Mouse (Mus musculus) embryo, embryonic 11.5 days (tissue): ENCODE measurements around the gene Lancl2.

Experiments used
- DNase-seq: peaks from one replicate; pipeline ENCODE4 v3.0.0-alpha.2; 2012; ENCODE audit warnings: low read depth, low spot score

The Lancl2 gene

GRCm38 (mm10) chr6:57702376-57702742 is at the start of gene Lancl2:
Gene Lancl2 (plus strand): TSS chr6:57702540.
- peak; percentile 20 for DNase-seq

- DNase-seq = no peak
Observed at GRCm38 (mm10) chr6:57661295-57661694, 41.0 kb upstream of the Lancl2 start.

DNA sequence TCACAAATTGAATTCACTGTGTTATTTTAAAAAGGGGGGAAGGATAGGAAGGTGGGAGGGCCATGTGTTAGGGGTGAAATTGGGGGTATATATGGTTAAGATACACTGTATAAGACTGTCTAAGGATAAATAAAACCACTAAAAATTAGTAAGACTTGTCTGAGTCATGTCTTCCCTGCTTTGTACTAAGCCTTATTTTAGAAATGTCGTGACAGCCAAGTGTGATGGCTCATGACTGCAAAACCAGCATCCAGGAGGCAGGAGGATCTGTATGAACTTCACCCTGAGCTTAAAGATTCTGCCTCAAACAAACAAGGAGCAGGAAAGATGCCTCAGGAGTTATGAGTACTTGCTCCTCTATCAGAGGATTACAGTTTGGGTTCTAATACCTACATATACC is 18.2 kb upstream of the Lancl2 start:
- DNase-seq = no peak

DNA sequence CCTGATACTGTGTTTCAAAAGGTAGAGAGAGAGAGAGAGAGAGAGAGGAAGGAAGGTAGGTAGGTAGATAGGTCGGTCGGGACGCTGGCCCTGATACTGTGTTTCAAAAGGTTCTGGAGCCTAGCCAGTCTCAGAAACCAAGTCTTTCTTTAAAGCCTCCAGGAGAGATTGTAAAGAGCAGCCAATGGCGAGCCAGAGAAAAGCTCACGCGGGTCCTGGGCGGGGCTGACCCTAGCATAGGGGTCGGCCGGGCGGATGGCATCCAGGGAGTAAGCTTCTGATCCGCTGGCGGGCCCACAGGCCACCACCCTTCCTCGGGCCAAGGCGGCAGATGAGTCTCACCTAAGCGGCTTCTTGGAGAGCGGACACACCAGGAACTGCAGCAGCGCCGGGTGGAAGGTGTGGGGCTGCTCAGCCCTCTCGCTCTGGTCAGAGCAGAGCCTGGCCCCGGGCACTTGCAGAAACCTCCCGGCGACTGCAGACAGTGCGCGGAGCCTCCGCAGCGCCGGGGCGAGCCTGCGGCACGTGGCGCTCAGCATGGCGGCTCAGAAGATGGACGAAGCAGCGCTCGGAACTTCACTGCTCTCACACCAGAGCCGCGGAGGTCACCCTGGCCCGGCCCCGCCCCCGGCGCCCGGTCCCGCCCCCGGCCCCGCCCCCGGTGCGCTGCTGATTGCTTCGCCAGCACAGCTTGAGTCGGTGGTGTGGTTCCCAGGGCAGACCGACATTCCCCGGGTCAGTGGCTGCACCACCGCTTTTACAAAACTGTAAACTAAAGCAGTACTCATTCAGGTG is 10.7 kb upstream of the Lancl2 start, which contains the start of gene Pyurf:
Pyurf (minus strand) TSS at position 612 of the 795 bp plus-strand sequence.
- DNase-seq = peak; percentile 73

DNA sequence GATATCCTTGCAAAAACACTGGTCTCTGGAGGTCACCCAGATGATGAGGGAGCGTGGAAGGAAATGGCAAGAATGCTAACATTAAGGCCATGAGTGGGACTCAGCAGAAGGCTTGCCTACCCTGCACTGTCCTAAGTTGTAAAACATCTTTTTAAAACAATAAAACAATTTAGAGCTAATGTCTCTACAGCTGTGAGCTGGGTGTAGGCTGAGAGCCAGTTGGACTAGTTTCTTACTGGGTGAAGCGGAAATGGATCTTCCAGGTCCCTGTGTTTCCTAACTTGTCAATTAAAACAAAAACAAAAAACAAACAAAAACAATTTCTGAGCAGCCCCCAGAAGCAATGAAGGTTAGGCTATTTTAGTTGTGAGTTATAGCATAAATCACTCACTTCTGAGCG is 9.2 kb upstream of the Lancl2 start:
- DNase-seq = no peak

DNA sequence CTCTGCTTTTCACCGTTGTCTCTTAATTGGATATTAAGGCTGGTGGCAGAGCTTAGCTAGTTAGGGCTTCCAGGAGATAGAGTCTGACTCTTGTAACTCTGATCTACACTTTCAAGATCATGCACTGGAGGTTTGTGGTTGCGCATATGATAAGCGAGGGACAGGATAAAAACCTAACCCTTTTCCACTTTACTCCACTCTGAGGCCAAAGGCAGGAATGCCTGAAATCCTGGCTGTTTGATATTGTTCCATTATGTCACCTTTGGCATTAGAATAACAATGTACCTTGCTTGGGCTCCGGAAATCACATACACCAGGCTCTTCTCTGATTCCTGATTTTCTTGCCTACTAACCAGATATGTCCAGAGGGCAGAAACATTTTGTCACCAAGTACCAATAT is 654 bp upstream of the Lancl2 start:
- DNase-seq = no peak

DNA sequence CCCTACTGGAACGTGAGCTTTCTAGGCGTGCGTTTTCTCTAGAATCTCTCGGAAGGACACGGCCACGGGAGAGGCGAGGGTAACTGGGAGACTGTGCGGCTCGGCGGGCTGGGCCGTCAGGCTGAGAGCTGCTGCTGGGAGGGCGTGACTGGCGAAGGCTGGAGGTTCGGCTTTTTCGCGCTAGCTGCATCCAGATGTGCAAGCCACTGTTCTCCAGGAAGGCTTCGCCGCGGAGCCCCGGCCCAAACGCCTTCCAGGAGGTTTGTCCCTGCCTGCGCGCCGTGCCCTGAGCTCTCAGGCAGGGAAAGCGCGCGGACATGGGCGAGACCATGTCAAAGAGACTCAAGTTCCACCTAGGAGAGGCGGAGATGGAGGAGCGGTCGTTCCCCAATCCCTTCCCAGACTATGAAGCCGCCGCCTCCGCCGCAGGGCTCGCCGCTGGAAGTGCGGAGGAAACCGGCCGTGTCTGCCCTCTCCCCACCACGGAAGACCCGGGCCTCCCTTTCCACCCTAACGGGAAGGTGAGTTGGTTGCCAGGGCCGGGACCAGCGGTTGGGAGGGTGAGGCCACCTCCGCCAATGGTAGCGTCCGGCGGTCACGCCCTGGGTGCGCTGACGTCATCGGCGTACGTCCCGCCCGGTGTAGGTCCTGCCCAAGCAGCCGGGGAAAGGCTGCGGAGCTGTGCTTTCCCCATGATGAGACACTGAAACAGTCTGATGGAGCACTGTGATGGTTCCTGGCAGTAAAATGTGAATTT is 581 bp downstream of the Lancl2 start:
- peak; percentile 91 for DNase-seq

GRCm38 (mm10) chr6:57703703-57704102 is 1.4 kb downstream of the Lancl2 start:
- DNase-seq = no peak

GRCm38 (mm10) chr6:57706721-57707120 is 4.4 kb downstream of the Lancl2 start:
- no peak for DNase-seq

DNA sequence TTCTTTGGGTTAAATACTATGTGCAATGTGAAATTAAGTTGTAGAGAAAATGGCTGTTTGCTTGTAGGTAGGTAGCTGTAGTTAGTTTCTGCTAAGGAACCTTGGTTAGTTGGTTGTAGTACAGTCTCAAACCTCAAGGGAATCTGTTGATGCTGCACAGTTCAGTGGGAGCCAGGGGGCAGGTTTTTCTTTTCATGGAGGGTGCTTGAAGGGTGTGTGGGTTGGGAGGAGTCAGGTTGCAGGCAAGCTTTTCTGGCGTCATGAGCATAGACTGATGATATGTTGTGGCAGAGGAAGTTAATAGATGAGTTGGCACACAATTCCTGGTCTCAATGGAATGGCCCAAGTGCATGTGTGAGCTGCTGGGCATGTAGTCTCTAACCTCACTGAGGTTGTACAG is 9.4 kb downstream of the Lancl2 start:
- DNase-seq = no peak

DNA sequence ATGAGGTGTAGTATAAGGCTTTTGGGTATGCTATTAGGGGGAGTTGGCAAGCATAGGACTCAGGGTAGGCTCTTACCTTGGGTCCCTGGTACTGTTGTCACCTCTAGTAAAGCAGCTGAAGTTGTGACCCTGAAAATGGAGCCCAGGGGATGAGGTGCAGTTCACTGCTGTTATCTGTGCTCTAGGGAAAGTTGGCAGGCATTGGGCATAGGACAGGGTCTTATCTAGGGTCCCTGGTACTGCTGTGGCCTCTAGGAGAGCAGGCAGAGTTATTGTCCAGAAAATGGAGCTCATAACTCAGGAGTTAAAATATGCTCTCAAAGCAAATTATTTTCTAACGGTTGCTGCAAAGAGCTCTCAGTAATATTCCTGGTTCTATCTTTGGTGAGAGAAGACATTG is 19.0 kb downstream of the Lancl2 start:
- no peak for DNase-seq

GRCm38 (mm10) chr6:57742749-57743148 is 40.4 kb downstream of the Lancl2 start:
- DNase-seq = no peak

- DNase-seq = no peak
Observed at GRCm38 (mm10) chr6:57743333-57743732, 41.0 kb downstream of the Lancl2 start.

- no peak for DNase-seq
Observed at GRCm38 (mm10) chr6:57744123-57744522, 41.8 kb downstream of the Lancl2 start.

- DNase-seq = peak; percentile 4
Observed at GRCm38 (mm10) chr6:57744974-57745747, 42.8 kb downstream of the Lancl2 start.

DNA sequence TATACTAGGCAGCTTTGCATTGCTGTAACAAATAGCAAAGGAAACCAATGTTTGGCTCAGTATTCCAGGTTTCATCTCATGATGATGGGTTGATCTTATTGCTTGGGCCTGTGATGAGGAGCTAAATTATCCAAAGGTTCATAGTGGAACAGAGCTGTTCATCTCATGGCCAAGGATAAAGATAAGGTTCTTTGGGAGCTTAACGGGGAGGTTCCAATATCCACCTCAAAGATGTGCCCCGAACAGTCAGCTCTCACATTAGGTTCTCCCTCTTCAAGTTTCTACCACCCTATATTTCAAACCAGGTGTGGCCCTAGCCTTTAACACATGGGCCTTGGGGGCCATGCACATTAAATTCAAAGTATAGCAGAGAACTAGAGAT is 43.4 kb downstream of the Lancl2 start:
- DNase-seq = no peak

- DNase-seq = no peak
Observed at GRCm38 (mm10) chr6:57753962-57754759, 51.8 kb downstream of the Lancl2 start.

GRCm38 (mm10) chr6:57763054-57763453 is 60.7 kb downstream of the Lancl2 start:
- DNase-seq = no peak

DNA sequence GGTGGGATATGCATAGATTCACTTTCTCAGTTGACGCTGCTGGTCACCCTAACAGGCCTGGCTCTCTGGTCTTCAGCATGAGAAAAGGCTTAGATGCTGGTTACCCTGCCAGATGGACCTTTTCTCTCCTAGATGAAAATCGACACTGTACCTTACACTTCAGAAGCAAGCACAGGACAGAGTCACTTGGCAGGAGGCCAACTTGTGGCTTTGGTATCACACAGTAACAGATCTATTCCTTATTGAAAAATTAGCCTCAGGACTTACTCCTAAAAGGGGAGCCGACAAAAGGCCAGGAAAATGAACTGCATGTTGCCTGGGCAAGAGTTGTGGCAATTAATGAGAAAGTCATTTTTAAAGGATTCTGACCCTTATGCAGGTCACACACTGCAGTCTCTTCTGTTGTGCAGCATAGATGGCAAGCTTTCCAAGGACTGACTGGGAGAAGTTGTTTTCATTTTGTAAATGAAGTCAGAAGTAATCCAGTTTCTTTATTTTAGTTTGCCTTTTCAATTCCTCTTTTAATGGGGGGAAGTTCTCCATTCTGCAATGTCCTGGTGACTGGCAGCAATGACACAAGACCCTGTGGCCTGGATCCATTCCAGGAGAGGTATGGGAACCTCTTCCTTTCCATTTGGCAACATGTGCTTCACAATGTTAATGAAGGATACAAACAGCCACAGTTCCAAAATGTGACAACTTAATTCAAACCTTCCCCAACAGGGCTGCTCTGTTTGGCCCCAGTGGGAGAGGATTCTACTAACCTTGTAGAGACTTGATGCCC is 62.9 kb downstream of the Lancl2 start:
- DNase-seq = no peak

DNA sequence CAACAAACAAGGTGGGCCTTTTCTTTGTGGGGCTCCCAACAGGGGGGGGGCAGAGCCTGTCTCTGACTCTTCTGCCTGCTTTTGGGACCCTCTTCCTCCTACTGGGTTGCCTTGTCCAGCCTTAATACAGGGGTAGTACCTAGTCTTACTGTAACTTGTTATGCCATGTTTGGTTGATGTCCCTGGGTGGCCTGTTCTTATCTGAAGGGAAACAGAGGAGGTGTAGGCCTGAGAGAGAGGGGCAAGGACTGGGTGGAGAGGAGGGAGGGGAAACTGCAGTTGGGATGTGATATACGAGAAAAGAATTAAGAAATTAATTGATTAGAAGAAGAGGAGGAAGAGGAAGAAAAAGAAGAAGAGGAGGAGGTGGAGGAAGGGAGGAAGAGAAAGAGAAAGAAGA is 63.9 kb downstream of the Lancl2 start:
- DNase-seq = no peak
